Mouse (Mus musculus) c-Kit-negative CD71-positive TER-119-positive erythroid progenitor cells, embryonic 14.5 days (primary cell): Measurements from ENCODE around the gene Gm5580.
A peak's percentile ranks its signal among the peaks of the same experiment; 100 is the strongest.
"Not testable (repeated sequence)": the region's sequence is repeated elsewhere in the genome, so short reads cannot be mapped to it uniquely, and the experiment has no call there.

Experiments
- DNase-seq: peaks from one replicate; pipeline ENCODE4 v3.0.0-alpha.2; 2013; ENCODE audit warnings: low read depth, low spot score

Gene Gm5580

DNA sequence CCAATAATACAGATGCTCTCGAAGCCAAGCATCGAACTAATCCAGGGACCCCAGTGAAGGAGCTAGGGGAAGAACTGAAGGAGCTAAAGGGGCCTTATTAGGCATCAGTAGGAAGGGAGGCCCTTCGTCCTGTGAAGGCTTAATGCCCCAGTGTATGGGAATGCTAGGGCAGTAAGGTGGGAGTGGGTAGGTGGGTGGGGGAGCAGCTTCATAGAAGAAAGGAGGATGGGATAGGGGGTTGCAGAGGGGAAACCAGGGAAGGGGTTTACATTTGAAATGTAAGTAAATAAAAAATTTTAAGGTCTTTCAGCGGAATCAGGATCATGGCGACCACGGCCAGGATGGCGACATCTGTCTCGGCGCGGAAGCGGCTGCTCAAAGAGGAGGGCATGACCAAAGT is at the start of gene Gm5580:
Gene Gm5580, plus strand, starts transcription at position 301 of the 400 bp plus-strand sequence.
- DNase-seq, result not testable (repeated sequence)

DNA sequence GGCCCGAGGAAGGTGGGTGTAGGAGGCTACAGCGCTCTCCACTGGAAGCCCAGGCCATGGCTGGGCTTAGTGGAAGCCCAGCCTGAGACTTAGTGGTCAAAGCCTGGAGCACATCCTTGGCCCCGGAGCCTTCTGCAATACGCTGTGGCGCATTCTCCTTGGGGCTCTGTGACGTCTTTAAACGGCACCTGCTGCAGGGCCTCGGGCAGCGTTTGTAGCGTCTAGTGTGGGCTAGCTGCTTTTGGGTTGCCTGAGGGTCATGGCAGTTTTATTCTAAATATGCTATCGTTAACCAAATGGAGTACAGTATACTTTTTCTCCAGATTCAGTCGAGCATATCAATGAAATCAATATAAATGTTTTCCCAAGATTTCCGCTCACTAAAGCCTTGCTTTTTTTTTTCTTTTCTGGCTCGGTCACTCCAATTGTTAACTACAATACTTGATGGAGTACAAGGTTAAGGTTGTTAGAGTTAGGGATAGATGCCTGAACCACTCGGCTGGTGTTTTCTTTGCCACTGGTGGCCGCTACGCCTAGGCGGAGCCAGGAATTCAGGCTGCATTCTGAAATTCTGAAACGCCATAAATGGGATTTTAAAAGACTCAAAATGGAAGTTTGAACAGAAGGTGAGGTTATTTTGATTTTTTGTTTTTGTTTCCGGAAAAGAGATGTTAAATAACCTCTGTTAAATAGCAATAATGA is 44.5 kb upstream of the Gm5580 start, which contains the start of gene Olfr212:
Gene Olfr212, plus strand, starts transcription at position 215 of the 702 bp plus-strand sequence.
- not testable (repeated sequence) for DNase-seq

DNA sequence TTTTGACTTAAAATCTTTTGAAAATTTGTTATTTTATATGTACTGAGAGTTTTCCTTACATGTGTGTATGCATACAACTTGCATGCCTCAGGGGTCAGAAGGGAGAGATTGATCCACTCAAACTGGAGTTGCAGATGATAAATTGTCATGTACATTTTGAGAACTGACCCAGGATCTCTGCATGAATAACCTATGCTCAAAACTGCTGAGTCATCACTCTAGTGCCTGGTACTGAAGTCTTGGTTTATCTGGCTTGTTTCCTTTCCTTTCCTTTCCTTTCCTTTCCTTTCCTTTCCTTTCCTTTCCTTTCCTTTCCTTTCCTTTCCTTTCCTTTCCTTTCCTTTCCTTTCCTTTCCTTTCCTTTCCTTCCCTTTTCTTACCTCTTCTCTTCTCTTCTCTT is 36.1 kb upstream of the Gm5580 start:
- no peak for DNase-seq

DNA sequence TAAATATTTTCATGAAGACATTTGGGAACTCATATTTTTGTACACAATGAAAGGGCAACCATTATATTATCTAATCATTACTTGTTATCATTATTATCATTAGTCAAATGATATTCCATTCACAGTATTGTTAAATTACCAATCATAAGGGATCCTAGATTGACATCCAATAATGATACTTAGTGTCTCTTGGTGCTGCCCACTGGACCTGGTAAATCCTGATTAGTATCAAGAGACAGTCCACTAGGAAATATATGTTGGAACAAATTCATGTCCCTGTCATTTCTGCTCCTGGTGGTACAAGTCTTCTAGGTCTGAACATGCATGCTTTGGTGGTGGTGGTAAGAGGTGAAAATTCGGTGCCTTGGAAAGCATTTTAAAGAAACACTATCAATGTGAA is 12.8 kb upstream of the Gm5580 start, which contains the start of gene Olfr213:
Gene Olfr213, plus strand, starts transcription at position 301 of the 400 bp plus-strand sequence.
- no peak for DNase-seq

DNA sequence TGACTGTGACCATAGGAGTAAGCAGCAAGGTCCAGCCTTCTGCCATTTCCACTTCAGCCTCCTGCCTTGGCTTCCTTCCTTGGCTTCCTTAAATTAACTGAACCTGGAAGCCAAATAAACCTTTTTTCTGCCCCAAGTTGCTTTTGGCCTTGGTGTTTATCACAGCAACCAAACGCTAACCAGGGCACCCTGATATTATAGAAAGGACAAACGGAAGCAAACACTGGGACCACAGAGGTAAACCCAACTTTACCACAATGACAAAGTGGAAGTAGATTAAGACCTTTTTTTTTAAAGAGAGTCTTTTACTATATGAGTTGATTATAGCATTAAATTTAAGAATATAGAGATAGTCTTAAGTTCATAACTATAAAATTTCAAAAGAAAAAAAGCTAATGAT is 8.4 kb upstream of the Gm5580 start:
- no peak for DNase-seq

DNA sequence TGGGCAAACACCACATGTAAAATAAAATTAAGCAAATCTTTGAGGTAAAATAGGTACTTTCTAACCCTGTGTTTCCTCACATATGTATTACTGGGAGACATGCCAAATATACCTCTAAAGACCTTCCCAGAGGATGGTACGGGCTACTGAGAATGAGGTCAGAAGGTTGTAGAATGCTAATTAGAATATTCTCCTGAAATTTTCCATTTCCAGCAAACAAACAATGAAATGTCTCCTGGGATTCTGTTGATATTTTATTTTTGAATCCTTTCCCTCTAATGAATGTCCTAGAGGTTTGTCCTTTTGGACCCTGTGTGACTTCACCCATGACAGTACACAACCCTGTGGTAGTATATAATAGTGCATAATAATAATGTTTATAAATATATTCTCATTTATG is 3.0 kb downstream of the Gm5580 start, which contains the start of gene Olfr214:
Gene Olfr214, plus strand, starts transcription at position 301 of the 400 bp plus-strand sequence.
- no peak for DNase-seq

DNA sequence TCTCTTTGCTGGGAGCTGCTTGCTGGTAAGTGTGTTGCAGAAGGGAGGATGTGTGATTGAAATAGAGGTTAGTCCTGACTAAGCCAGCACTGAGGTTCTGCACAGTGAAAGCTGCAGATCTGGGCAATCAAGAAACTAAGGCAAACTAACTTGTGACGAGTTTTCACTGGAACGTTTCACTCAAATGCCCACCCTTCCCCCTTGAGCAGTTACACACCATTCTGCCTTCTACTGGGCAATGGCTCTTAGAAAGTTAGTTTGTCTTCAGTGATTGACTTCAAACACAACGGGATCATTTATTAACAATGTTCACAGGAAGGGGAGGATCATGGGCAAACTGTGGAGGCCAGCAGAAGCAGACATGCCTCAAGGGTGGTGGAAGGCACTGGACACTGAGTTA is 4.0 kb downstream of the Gm5580 start:
- DNase-seq, result no peak

DNA sequence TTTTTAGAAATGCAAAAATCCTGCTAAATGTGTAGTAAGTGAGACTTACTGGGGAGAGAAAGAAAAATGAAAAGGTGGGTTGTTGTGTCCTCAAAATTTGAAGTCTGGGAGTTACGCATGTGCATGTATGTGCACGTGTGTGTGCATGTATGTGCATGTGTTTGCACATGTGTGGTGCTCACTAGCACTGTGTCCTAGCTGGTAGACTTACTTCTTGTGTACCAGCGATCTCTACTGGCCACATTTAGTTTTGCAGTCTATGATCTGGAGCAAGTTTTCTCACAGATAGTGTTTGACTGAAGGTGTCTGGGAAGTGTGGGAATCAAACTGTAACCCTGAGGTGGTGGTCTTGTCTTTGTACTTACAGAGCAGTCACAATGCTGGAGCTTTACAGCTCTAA is 18.9 kb downstream of the Gm5580 start:
- DNase-seq, result peak; percentile 21

DNA sequence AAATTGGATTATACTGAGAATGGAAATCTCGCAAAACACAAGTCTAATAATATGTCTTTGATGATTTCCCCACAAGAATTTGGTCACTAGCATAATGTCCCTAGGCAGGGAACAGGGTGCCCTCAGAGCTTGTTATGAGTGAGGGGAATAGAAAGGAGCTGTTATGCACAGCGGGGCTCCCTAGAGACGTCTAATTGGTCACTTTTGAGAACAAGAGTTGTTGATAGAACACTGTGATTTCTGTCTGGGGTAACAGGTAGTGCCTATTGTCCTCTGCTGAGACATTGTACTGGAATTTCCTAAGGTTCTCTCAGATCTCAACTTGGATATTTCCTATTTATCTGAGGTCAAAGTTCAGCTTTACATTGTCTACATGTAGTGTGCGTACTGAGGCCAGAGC is 33.2 kb downstream of the Gm5580 start, which contains the start of gene Olfr215:
Gene Olfr215, minus strand, starts transcription at position 101 of the 400 bp plus-strand sequence.
- DNase-seq, result no peak

DNA sequence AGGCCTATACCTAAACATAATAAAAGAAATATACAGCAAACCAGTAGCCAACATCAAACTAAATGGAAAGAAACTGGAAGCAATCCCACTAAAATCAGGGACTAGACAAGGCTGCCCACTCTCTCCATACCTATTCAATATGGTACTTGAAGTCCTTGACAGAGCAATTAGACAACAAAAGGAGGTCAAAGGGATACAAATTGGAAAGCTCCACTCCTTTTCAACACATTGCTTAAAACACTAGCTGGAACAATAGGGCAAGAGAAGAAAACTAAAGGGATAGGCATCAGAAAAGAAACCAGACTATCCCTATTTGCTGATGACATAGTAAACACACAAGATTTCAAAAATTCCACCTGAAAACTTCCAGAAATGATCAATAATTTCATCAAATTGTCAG is 50.0 kb downstream of the Gm5580 start:
- not testable (repeated sequence) for DNase-seq
